Mouse (Mus musculus) myocyte (in vitro differentiated cells): ENCODE results near the gene Arhgap22.

Experiments used
- CEBPB ChIP-seq: IDR thresholded peaks from 2 replicates; pipeline ENCODE4 v1.6.1; 2011; ENCODE audit warnings: mild to moderate bottlenecking, moderate library complexity; ENCODE audit not compliant: poor library complexity, insufficient read depth, severe bottlenecking
- E2F4 ChIP-seq: IDR thresholded peaks from one replicate; pipeline ENCODE4 v1.6.1; 2011; ENCODE audit warnings: mild to moderate bottlenecking, control low read depth, moderate library complexity; ENCODE audit not compliant: insufficient read depth
- MAX ChIP-seq: IDR thresholded peaks from one replicate; pipeline ENCODE4 v1.6.1; 2011; ENCODE audit warnings: low read depth, mild to moderate bottlenecking, control low read depth
- MYOD1 ChIP-seq, 3 experiments: IDR thresholded peaks; one replicate each; pipeline ENCODE4 v1.6.1; 2011; ENCODE audit warnings: control low read depth in 2 of 3, low read depth in 2 of 3, mild to moderate bottlenecking in 2 of 3, moderate library complexity in 1 of 3; ENCODE audit not compliant: insufficient read length in 2 of 3, control insufficient read depth in 1 of 3
- MYOG ChIP-seq, 3 experiments: IDR thresholded peaks; one replicate each; pipeline ENCODE4 v1.6.1; 2011; ENCODE audit warnings: control low read depth in 2 of 3, low read depth in 2 of 3, mild to moderate bottlenecking in 2 of 3; ENCODE audit not compliant: insufficient read length in 2 of 3, control insufficient read depth in 1 of 3, insufficient read depth in 1 of 3
- POLR2A ChIP-seq: IDR thresholded peaks from one replicate; pipeline ENCODE4 v1.6.1; 2011; ENCODE audit warnings: low read depth, mild to moderate bottlenecking, control low read depth, moderate library complexity; ENCODE audit not compliant: insufficient read length
- POLR2AphosphoS2 ChIP-seq: IDR thresholded peaks from one replicate; pipeline ENCODE4 v1.6.1; 2011; ENCODE audit warnings: low read depth, control low read depth; ENCODE audit not compliant: insufficient read length
- SRF ChIP-seq: IDR thresholded peaks from one replicate; pipeline ENCODE4 v1.6.1; 2011; ENCODE audit warnings: low read depth; ENCODE audit not compliant: control insufficient read depth, insufficient read length
- TCF12 ChIP-seq: IDR thresholded peaks from one replicate; pipeline ENCODE4 v1.6.1; 2011; ENCODE audit warnings: mild to moderate bottlenecking, control low read depth; ENCODE audit not compliant: poor library complexity, insufficient read depth, severe bottlenecking
- TCF3 ChIP-seq: IDR thresholded peaks from one replicate; pipeline ENCODE4 v1.6.1; 2011; ENCODE audit warnings: low read depth, control low read depth; ENCODE audit not compliant: insufficient read length

DNA sequence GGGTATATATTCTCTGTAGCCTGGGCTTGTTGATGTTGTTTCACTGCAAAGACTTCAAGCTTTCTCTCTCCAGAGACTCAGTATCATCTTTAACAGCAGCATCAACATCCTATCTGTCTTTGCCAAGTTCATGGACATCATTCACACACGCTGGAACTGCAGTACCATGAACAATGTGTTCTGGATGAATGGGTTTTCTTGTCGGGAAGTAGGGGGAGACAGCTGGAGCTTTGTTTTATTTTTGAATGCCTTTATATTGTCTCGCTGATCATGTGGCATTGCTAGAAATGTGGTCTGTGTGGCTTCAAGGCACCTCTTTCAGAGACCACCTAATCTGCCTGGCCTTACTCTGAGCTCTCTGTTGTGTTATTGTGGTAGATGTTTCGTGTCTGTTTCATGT lies 26.6 kb upstream of the Arhgap22 start:
- TF ChIP-seq POLR2A, result no peak
- TF ChIP-seq TCF12, result no peak
- no peak for TF ChIP-seq E2F4
- no peak for TF ChIP-seq MAX
- TF ChIP-seq CEBPB, result no peak
- no peak for TF ChIP-seq MYOD1 (IDR thresholded peaks at IDR 0.05; ENCODE audit: control insufficient read depth in 1 of 3, insufficient read length in 2 of 3, low read depth in 2 of 3)
- TF ChIP-seq MYOG (IDR thresholded peaks at IDR 0.05; ENCODE audit: control insufficient read depth in 1 of 3, insufficient read depth in 1 of 3, insufficient read length in 2 of 3, low read depth in 2 of 3), result no peak
- no peak for TF ChIP-seq TCF3
- no peak for TF ChIP-seq POLR2AphosphoS2
- no peak for TF ChIP-seq SRF
